18 mouse cellular contexts compared by ENCODE assay signal in the genomic region with DNA sequence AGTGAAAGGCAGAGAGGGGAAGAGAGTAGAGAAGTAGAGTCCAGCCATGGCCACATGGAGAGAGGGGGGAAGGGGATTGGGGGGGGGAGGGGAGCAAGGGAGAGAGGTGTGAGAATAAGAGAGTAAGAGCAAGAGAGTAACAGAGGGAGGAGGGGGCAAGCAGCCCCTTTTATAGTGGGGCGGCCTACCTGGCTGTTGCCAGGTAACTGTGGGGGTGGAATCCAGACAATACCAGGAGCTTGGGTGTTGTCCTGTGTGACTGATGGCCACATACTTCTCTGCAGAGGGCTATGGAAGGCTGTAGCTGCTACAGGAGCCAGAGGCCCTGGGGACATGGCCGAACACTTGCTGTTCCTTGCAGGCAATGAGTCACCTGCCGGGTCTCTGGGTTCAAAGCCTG.
DNase-seq lines count a peak whose midpoint lies in the region; ATAC-seq lines count a peak whose summit lies in the region.
"Had no signal": no experiment of that assay in that cellular context is flagged by ENCODE, and none has a peak within 500 bp of the region (broad histone marks: within the 10 kb centered on the region; RNA-seq: fewer than 3 reads in every experiment).

No protein-coding gene starts in this region.

- H3K4me3 ChIP-seq in heart, embryonic 10.5 days, result no peak overlapping the region
- no peak overlapping the region for H3K4me3 ChIP-seq in hindbrain, embryonic 14.5 days (replicated peaks; ENCODE audit: low read length)
- H3K4me3 ChIP-seq in hindbrain, embryonic 11.5 days (ENCODE audit: low read depth, low read length), result no peak overlapping the region
- no peak overlapping the region for H3K4me3 ChIP-seq in neural tube, embryonic 13.5 days
- H3K4me3 ChIP-seq in neural tube, embryonic 15.5 days (replicated peaks), result no peak overlapping the region
- H3K4me3 ChIP-seq: forebrain, embryonic 10.5 days; forebrain, embryonic 13.5 days; intestine, embryonic 15.5 days had no signal

- H3K4me1 ChIP-seq in heart, embryonic 10.5 days, result no peaks in the 10 kb centered on the region
- H3K4me1 ChIP-seq in hindbrain, embryonic 14.5 days (replicated peaks; ENCODE audit: control insufficient read depth, insufficient read depth, low read length), result peaks cover 17% of the 10 kb centered on the region; the same call in 1 of the 2 replicates
- H3K4me1 ChIP-seq in hindbrain, embryonic 11.5 days (replicated peaks; ENCODE audit: control insufficient read depth, insufficient read depth, low read length), result no peaks in the 10 kb centered on the region
- peaks cover 13% of the 10 kb centered on the region for H3K4me1 ChIP-seq in neural tube, embryonic 13.5 days (replicated peaks)
- peaks cover 12% of the 10 kb centered on the region; the same call in 1 of the 2 replicates for H3K4me1 ChIP-seq in neural tube, embryonic 15.5 days
- H3K4me1 ChIP-seq: intestine, embryonic 15.5 days had no signal

- no peak overlapping the region for H3K9ac ChIP-seq in hindbrain, embryonic 14.5 days
- no peak overlapping the region for H3K9ac ChIP-seq in hindbrain, embryonic 11.5 days (ENCODE audit: low read depth, low read length)
- H3K9ac ChIP-seq in neural tube, embryonic 13.5 days, result no peak overlapping the region
- no peak overlapping the region for H3K9ac ChIP-seq in neural tube, embryonic 15.5 days (replicated peaks)
- H3K9ac ChIP-seq: forebrain, embryonic 13.5 days; intestine, embryonic 15.5 days had no signal

- H3K36me3 ChIP-seq in heart, embryonic 10.5 days, result no peaks in the 10 kb centered on the region
- H3K36me3 ChIP-seq in hindbrain, embryonic 14.5 days (replicated peaks; ENCODE audit: control insufficient read depth, insufficient read depth), result no peaks in the 10 kb centered on the region
- H3K36me3 ChIP-seq in hindbrain, embryonic 11.5 days (ENCODE audit: control insufficient read depth, insufficient read depth, low read length), result no peaks in the 10 kb centered on the region
- no peaks in the 10 kb centered on the region for H3K36me3 ChIP-seq in neural tube, embryonic 13.5 days
- no peaks in the 10 kb centered on the region for H3K36me3 ChIP-seq in neural tube, embryonic 15.5 days
- H3K36me3 ChIP-seq: forebrain, embryonic 10.5 days; intestine, embryonic 15.5 days had no signal

- peak; percentile 66 for DNase-seq in heart, embryonic 10.5 days (ENCODE audit: low spot score)
- DNase-seq in heart, adult 9 months (ENCODE audit: low spot score in 2 of 2), result no peak
- no peak for DNase-seq in hindbrain, embryonic 14.5 days (ENCODE audit: low spot score)
- DNase-seq in hindbrain, embryonic 11.5 days (ENCODE audit: low spot score), result no peak
- DNase-seq: adrenal gland, postnatal 10 days; adrenal gland, postnatal 36 days; cerebellum, adult 18-20 months; cerebellum, adult 9-10 months; cerebellum, postnatal 14 days; gastrocnemius, postnatal 10 days; heart, adult 18-20 months; kidney, adult 11 months had no signal

- no peaks in the 10 kb centered on the region for H3K27me3 ChIP-seq in heart, embryonic 10.5 days (ENCODE audit: insufficient read depth, poor library complexity, severe bottlenecking)
- no peaks in the 10 kb centered on the region for H3K27me3 ChIP-seq in hindbrain, embryonic 14.5 days (ENCODE audit: control insufficient read depth, insufficient read depth, low read length)
- H3K27me3 ChIP-seq in hindbrain, embryonic 11.5 days (ENCODE audit: control insufficient read depth, insufficient read depth, low read length), result no peaks in the 10 kb centered on the region
- H3K27me3 ChIP-seq in neural tube, embryonic 13.5 days, result no peaks in the 10 kb centered on the region
- no peaks in the 10 kb centered on the region for H3K27me3 ChIP-seq in neural tube, embryonic 15.5 days (replicated peaks)
- H3K27me3 ChIP-seq: forebrain, embryonic 13.5 days; intestine, embryonic 15.5 days had no signal

- H3K9me3 ChIP-seq in heart, embryonic 10.5 days, result no peaks in the 10 kb centered on the region
- H3K9me3 ChIP-seq in hindbrain, embryonic 14.5 days (ENCODE audit: control insufficient read depth, low read length), result no peaks in the 10 kb centered on the region
- H3K9me3 ChIP-seq in hindbrain, embryonic 11.5 days (ENCODE audit: control insufficient read depth, low read length), result no peaks in the 10 kb centered on the region
- H3K9me3 ChIP-seq in neural tube, embryonic 13.5 days, result no peaks in the 10 kb centered on the region
- H3K9me3 ChIP-seq in neural tube, embryonic 15.5 days (replicated peaks), result no peaks in the 10 kb centered on the region
- H3K9me3 ChIP-seq: forebrain, embryonic 10.5 days; forebrain, embryonic 13.5 days; intestine, embryonic 15.5 days had no signal

- peak; percentile 15; the same call in 1 of the 2 replicates for ATAC-seq in hindbrain, embryonic 14.5 days (ENCODE audit: low FRiP score)
- no peak for ATAC-seq in hindbrain, embryonic 11.5 days (ENCODE audit: low FRiP score)
- 0 out of 2 replicates have a peak, but pooled peaks have one; percentile 33 for ATAC-seq in neural tube, embryonic 13.5 days (ENCODE audit: low read depth)
- ATAC-seq in neural tube, embryonic 15.5 days (ENCODE audit: low FRiP score), result no peak
- ATAC-seq: intestine, embryonic 15.5 days had no signal

- no peak overlapping the region for H3K4me2 ChIP-seq in hindbrain, embryonic 14.5 days (replicated peaks)
- H3K4me2 ChIP-seq in hindbrain, embryonic 11.5 days (replicated peaks; ENCODE audit: low read depth, low read length), result no peak overlapping the region
- H3K4me2 ChIP-seq in neural tube, embryonic 13.5 days, result no peak overlapping the region
- no peak overlapping the region for H3K4me2 ChIP-seq in neural tube, embryonic 15.5 days
- H3K4me2 ChIP-seq: forebrain, embryonic 13.5 days; heart, embryonic 11.5 days; intestine, embryonic 15.5 days had no signal

- no peak overlapping the region for H3K27ac ChIP-seq in heart, embryonic 10.5 days
- H3K27ac ChIP-seq in hindbrain, embryonic 14.5 days, result no peak overlapping the region
- no peak overlapping the region for H3K27ac ChIP-seq in hindbrain, embryonic 11.5 days (ENCODE audit: low read depth, low read length)
- no peak overlapping the region for H3K27ac ChIP-seq in neural tube, embryonic 13.5 days (replicated peaks)
- no peak overlapping the region for H3K27ac ChIP-seq in neural tube, embryonic 15.5 days (replicated peaks)
- H3K27ac ChIP-seq: forebrain, embryonic 13.5 days; intestine, embryonic 15.5 days had no signal

- 86% methylated on average over 3 of the region's 3 CpGs for WGBS in heart, embryonic 10.5 days
- WGBS in hindbrain, embryonic 14.5 days, result 98% methylated on average over 3 of the region's 3 CpGs
- WGBS in hindbrain, embryonic 11.5 days, result 91% methylated on average over 3 of the region's 3 CpGs
- 93% methylated on average over 3 of the region's 3 CpGs for WGBS in neural tube, embryonic 13.5 days
- WGBS in neural tube, embryonic 15.5 days, result 91% methylated on average over 3 of the region's 3 CpGs

Comparison
In these comparisons a context has a peak if more than half of its experiments do, and no peak if none do; other contexts are left out.
1. ATAC-seq: peak in hindbrain, embryonic 14.5 days (single experiment) and neural tube, embryonic 13.5 days (single experiment); none in hindbrain, embryonic 11.5 days (single experiment) and neural tube, embryonic 15.5 days (single experiment).